Mouse (Mus musculus) heart, embryonic 14.5 days (tissue): ENCODE measurements around the gene Ercc1. TPM values are rescaled to one million over a fixed set of nuclear protein-coding genes. Genes with fewer than 3 reads are reported as not detected.

ENCODE experiments used
- ATAC-seq: fragments of 200-750 bp; cut with Nextera tagmentation; 2 replicates; pipeline ENCODE4 v1.8.0; 2017; ENCODE audit warnings: low read depth, moderate TSS enrichment; ENCODE audit not compliant: insufficient number of reproducible peaks, insufficient read depth, low FRiP score
- H3K27ac ChIP-seq, 2 experiments: fragments of 200-500 bp in 1 of 2; fragments of 300-500 bp in 1 of 2; sonication (generic) in 1 of 2; replicated peaks in 1 of 2; 2 replicates each; pipeline ENCODE4 v1.5.1; 2012 to 2014; ENCODE audit warnings: low read depth in 2 of 2, low read length in 2 of 2, control low read depth in 1 of 2, mild to moderate bottlenecking in 1 of 2, mixed read lengths in 1 of 2; ENCODE audit not compliant: control insufficient read depth in 1 of 2, insufficient read depth in 1 of 2
- H3K27me3 ChIP-seq: fragments of 300-500 bp; sonication (generic); 2 replicates; pipeline ENCODE4 v1.6.1; 2014; ENCODE audit warnings: mild to moderate bottlenecking, low read length, control low read depth; ENCODE audit not compliant: control insufficient read depth, insufficient read depth
- H3K36me3 ChIP-seq: fragments of 300-500 bp; sonication (generic); 2 replicates; pipeline ENCODE4 v1.6.1; 2014; ENCODE audit warnings: mild to moderate bottlenecking, control low read depth, low read length, mixed read lengths; ENCODE audit not compliant: control insufficient read depth, insufficient read depth
- H3K4me1 ChIP-seq, 2 experiments: fragments of 200-500 bp in 1 of 2; fragments of 300-500 bp in 1 of 2; sonication (generic) in 1 of 2; 2 replicates each; pipeline ENCODE4 v1.6.1; 2012 to 2014; ENCODE audit warnings: low read length in 2 of 2, control low read depth in 1 of 2, mixed read lengths in 1 of 2; ENCODE audit not compliant: control insufficient read depth in 2 of 2, insufficient read depth in 2 of 2
- H3K4me2 ChIP-seq: fragments of 300-500 bp; sonication (generic); 2 replicates; pipeline ENCODE4 v1.6.1; 2014; ENCODE audit warnings: mild to moderate bottlenecking, low read length
- H3K4me3 ChIP-seq, 2 experiments: fragments of 200-500 bp in 1 of 2; fragments of 300-500 bp in 1 of 2; sonication (generic) in 1 of 2; 2 replicates each; pipeline ENCODE4 v1.5.1; 2012 to 2014; ENCODE audit warnings: low read length in 2 of 2, mild to moderate bottlenecking in 2 of 2, control low read depth in 1 of 2, low read depth in 1 of 2, moderate library complexity in 1 of 2; ENCODE audit not compliant: control insufficient read depth in 1 of 2, insufficient read depth in 1 of 2
- H3K9ac ChIP-seq: fragments of 300-500 bp; sonication (generic); 2 replicates; pipeline ENCODE4 v1.6.1; 2014; ENCODE audit warnings: mild to moderate bottlenecking, low read length
- H3K9me3 ChIP-seq: fragments of 300-500 bp; sonication (generic); 2 replicates; pipeline ENCODE4 v1.6.1; 2016; ENCODE audit warnings: low read length, control low read depth; ENCODE audit not compliant: control insufficient read depth
- WGBS: fragments of 180-500 bp; shearing (Covaris S2); extraction: QIAGEN DNeasy Blood & Tissue Kit; methylation state at CpG from one replicate; pipeline ENCODE4 v1.1.7; 2014; 5-methylcytosine and 5-hydroxymethylcytosine counted together
- polyA plus RNA-seq: library from polyadenylated mRNA; unstranded; fragments of >200 nt; fragmentation: Nextera tagmentation; extraction: Ambion mirVana; gene quantifications from 2 replicates; pipeline ENCODE4 v1.2.1, GENCODE M21; 2014

Gene Ercc1
- polyA plus RNA-seq, 1 experiment from 2014 or later, result 68.7 TPM

DNA sequence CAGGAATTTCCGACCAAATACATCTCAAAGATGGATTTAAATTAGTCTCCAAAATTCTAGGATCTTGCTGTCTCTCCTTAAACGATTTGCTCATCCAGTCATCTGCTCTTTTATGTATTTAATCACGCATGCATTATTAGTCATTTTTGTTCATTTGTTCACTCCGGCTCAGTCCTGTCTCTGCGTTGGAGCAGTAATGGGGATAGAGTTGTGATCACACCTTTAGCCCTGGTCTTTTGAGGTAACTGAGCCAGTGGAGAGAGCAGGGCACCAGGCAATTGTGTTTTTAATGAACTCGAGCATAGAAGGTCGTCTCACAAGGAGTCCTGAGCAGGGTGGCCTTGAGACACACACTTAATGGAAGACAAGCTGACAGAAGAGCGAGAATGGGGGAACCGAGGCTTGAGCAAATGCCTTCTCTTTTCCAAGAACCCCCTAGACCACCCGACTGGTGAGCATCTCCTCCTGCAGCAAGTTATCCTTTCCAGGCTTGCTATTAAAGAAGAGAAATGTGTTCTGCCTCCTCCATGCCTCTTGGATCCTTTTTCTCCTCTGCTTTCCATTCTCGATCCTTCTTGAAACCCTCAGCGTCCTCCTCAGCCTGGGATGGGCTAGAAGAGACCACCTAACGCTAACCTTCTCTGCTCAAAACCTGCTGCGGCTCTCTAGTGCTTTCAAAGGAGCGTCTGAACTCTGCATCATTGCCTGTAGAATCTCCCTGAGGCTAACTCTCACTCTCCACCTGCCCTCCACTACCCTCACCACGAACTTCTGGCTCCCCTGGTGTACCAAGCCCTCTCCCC, 42.9 kb upstream of the Ercc1 start:
- H3K27me3 ChIP-seq, result peaks cover 52% of the 10 kb centered on the region
- no peak overlapping the region for H3K27ac ChIP-seq
- H3K9ac ChIP-seq, result peak overlapping the region; percentile 72
- WGBS, result 10% methylated on average over 16 of the region's 16 CpGs
- peaks cover 6 to 26% of the 10 kb centered on the region in 2 experiments for H3K4me1 ChIP-seq
- ATAC-seq, result no peak
- no peaks in the 10 kb centered on the region for H3K36me3 ChIP-seq
- peak overlapping the region; percentile 61 for H3K4me2 ChIP-seq
- H3K9me3 ChIP-seq, result no peaks in the 10 kb centered on the region
- H3K4me3 ChIP-seq, result peak overlapping the region; percentile 19 to 42; a peak in 3 of 4 replicates

DNA sequence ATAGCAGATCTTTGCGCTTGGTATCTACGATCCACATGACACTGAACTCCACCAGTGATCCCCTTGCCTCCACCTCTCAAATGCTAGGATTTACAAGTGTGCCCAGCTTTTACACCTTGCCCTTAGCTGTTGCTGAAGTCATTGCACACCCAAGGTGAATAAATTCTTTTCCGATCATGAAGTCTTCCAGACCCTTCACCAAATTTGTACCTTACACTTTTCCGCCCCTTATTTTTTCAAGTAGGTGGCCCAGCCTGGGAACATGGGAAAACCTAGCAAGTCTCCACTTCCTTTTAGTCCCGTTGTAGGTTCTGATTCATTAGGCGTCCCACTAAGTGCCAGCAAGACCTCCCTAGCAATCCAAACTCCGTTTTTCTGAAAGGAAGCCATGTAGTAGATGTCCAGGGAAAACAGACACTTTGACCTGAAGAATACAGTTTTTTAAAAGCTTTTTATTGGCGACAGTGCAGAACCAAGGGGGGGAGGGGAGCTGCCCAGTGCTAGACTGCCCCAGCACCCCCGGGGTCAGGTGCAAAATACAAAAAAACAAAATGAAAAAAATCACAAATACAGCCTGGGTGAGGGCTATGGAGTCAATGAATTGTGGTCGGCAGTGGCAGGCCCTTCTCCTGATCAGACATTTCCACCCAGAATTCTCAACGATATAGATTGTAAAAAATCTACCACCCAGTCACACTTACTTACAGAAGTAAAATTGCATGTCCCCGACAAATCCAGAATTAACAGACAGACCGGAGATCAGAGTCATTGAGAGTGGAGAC, 42.1 kb upstream of the Ercc1 start:
- no peak for ATAC-seq
- H3K4me3 ChIP-seq, result no peak overlapping the region
- no peak overlapping the region for H3K27ac ChIP-seq
- 0 out of 2 replicates have a peak overlapping the region, but pooled peaks have one; percentile 72 for H3K9ac ChIP-seq
- peaks cover 6 to 26% of the 10 kb centered on the region in 2 experiments for H3K4me1 ChIP-seq
- peaks cover 56% of the 10 kb centered on the region for H3K27me3 ChIP-seq
- no peaks in the 10 kb centered on the region for H3K36me3 ChIP-seq
- 50% methylated on average over 13 of the region's 13 CpGs for WGBS
- H3K9me3 ChIP-seq, result no peaks in the 10 kb centered on the region
- H3K4me2 ChIP-seq, result peak overlapping the region; percentile 61; the same call in 1 of the 2 replicates

DNA sequence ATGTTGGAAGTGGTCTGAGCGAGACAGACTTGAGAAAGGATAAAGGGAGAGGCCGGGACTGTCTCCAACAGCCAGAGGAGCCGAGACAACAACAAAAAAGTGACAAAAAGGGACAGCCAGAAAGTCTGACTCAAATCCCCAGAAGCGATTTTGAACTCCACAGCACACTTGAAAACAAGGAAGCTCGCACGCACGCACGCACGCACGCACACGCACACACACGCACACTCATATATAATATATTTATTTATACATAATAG, 41.6 kb upstream of the Ercc1 start:
- Histone ChIP-seq H3K4me3 (no peak overlapping the region), H3K36me3 (no peaks in the 10 kb centered on the region), H3K4me1 (peaks cover 9 to 30% of the 10 kb centered on the region in 2 experiments), H3K27ac (no peak overlapping the region), H3K9me3 (no peaks in the 10 kb centered on the region), H3K9ac (no peak overlapping the region), H3K4me2 (no peak overlapping the region), H3K27me3 (peaks cover 56% of the 10 kb centered on the region)
- WGBS, result 80% methylated on average over 12 of the region's 12 CpGs
- ATAC-seq, result no peak

DNA sequence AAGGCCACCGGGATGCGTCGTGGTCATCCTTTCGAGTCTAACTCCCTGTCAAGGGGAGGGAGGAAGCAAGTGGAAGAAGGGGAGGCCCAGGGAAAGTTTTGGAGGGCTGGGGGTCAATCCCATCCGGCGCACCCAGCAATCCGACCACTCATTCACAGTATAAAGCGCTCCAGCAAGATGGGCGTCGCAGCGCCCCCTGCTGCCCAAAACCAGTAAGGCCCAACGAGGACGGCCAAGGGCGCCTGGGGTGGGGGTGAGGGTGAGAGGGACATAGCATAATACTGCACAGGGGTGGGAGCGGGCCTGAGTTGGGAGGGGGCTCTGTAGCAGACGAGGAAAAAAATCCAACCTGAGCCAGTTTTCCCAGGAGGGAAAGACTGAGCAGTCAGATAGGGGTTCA, 40.8 kb upstream of the Ercc1 start:
- H3K36me3 ChIP-seq, result no peaks in the 10 kb centered on the region
- H3K9ac ChIP-seq, result peak overlapping the region; percentile 57
- no peaks in the 10 kb centered on the region for H3K9me3 ChIP-seq
- H3K4me3 ChIP-seq, result peak overlapping the region; percentile 25 to 44; a peak in 3 of 4 replicates
- no peak overlapping the region for H3K27ac ChIP-seq
- WGBS, result 2% methylated on average over 16 of the region's 16 CpGs
- H3K27me3 ChIP-seq, result peaks cover 56% of the 10 kb centered on the region
- H3K4me2 ChIP-seq, result peak overlapping the region; percentile 72
- ATAC-seq, result no peak
- peaks cover 9 to 31% of the 10 kb centered on the region in 2 experiments for H3K4me1 ChIP-seq

DNA sequence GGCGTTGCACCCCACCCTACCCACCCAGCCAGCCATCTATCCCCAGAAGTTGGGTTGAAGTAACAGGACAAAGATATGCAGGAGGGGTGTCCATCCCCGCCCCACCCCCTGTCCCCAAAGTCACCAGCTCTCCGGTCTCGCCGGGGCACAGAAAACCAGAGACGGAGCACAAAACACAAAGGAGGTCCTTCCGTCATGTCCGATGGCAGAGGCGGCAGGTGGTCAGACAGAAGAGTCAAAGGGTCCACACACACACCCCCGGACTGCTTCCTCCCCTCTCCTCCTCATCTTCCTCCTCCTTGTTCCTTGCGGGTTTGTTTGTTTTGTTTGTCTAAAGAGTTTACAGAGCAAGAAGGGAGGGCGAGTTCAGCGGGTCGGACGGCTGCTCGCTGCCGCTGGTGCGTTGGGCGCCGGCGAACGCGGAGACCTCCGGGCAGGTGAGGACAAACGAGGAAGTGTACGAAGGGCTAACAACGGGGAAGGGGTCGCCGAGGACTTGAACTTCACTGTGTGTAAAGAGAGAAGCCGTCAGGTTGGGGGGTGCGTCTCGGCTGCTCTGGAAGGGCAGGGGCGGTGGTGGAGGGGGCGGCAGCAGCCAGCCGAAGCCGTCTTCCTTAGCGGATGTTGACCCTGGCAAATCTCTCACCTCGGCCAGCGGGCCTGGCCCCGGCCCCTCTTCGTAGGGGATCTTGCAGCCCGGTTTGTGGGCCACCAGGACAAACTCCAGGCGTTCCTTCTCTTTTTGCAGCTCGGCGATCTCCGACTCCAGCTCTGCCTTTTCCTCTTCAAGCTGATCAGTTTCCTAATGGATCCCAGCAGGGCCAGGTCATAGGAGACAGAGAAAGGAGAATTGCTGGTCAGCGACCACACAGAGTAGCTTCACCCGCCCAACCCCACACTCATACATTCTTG, 39.8 kb upstream of the Ercc1 start:
- 3% methylated on average over 46 of the region's 48 CpGs for WGBS
- H3K36me3 ChIP-seq, result no peaks in the 10 kb centered on the region
- H3K9me3 ChIP-seq, result no peaks in the 10 kb centered on the region
- H3K4me3 ChIP-seq, result peak overlapping the region; percentile 43 to 44
- H3K27ac ChIP-seq, result no peak overlapping the region
- no peak for ATAC-seq
- H3K27me3 ChIP-seq, result peaks cover 56% of the 10 kb centered on the region
- H3K9ac ChIP-seq, result peak overlapping the region; percentile 62
- H3K4me2 ChIP-seq, result peak overlapping the region; percentile 72
- H3K4me1 ChIP-seq, result peaks cover 9 to 37% of the 10 kb centered on the region in 2 experiments

DNA sequence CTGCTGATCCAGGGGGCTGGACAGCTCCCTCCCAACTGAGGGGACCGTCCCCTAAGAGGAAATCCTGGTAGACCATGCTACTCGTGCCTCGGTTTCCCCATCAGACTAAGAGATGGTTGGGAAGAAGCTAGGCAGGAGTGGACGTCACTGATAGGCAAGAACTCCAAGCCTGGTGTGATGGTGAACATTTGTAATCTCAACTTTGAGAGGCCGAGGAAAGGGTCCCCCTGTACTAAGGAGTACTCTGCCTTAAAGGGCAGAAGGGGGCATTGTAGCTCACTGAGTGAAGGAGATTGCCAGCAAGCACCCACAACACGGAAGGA, 39.2 kb upstream of the Ercc1 start:
- peak overlapping the region in 1 of 2 experiments; percentile 44; a peak in 2 of 4 replicates for H3K4me3 ChIP-seq
- H3K4me1 ChIP-seq, result peaks cover 9 to 38% of the 10 kb centered on the region in 2 experiments
- H3K27ac ChIP-seq, result no peak overlapping the region
- no peaks in the 10 kb centered on the region for H3K36me3 ChIP-seq
- peaks cover 56% of the 10 kb centered on the region for H3K27me3 ChIP-seq
- no peak for ATAC-seq
- WGBS, result 10% methylated on average over 6 of the region's 6 CpGs
- peak overlapping the region; percentile 72 for H3K4me2 ChIP-seq
- H3K9ac ChIP-seq, result no peak overlapping the region
- H3K9me3 ChIP-seq, result no peaks in the 10 kb centered on the region
